Mouse (Mus musculus): ENCODE data around the gene Macrod2. TPM values are rescaled to one million over a fixed set of nuclear protein-coding genes. Genes with fewer than 3 reads are reported as not detected.

Macrod2 gene
- polyA plus RNA-seq, 1 experiment from 2014 or later = 34.2 TPM

DNA sequence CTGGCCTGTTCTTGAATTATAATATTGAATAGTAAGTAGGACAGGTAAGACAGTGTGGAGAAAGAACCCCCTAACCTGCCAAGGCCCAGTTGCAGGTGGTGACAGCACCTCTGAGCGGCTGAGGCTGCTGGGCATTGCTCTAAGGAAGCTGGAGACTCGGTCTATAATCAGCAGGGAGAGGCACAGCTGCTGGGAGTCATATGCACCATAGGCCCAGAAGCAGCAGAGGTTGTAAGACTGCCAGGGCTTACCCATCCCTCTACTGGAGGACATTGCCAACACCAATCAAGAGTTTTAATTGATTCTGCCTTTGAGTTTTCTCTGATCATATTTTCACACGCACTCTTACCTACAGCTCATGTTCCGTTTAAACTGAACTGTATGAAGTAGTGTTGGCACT is 869.5 kb downstream of the Macrod2 start:
- Histone ChIP-seq H3K4me1 (no peaks in the 10 kb centered on the region), H3K9me3 (no peaks in the 10 kb centered on the region), H3K4me3 (no peak overlapping the region), H3K27ac (no peak overlapping the region), H3K36me3 (replicated peaks) (no peaks in the 10 kb centered on the region), H3K27me3 (ENCODE audit: poor library complexity, severe bottlenecking) (no peaks in the 10 kb centered on the region)
- no peak for DNase-seq (ENCODE audit: extremely low spot score, low spot score)
- 85% methylated on average over 4 of the region's 4 CpGs for WGBS

- Histone ChIP-seq H3K9me3 (no peaks in the 10 kb centered on the region), H3K4me1 (peaks cover 3% of the 10 kb centered on the region; the same call in 1 of the 2 replicates), H3K4me3 (no peak overlapping the region), H3K27ac (no peak overlapping the region), H3K27me3 (ENCODE audit: poor library complexity, severe bottlenecking) (no peaks in the 10 kb centered on the region), H3K36me3 (replicated peaks) (no peaks in the 10 kb centered on the region)
- no peak for DNase-seq (ENCODE audit: extremely low spot score, low spot score)
Observed at GRCm38 (mm10) chr2:141266591-141266990, 871.5 kb downstream of the Macrod2 start.

DNA sequence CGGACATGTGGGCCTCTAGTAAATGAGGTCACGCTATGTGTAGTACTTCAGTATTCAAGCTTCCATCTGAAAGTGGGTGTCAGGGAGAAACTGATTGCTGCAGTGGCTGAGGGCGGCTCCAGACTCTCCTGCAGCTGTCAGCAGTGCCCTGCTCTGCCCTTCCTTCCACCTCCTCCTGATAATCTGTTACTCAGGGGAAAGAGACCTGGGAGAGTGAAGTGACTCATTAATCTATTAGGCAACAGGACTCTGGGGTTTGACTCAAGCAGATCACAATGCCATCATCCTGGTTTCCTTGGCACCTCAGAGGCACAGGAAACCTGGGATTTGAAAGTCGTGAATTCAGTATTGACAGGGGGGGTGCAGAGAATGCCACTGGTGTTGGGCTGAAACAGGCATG is 876.4 kb downstream of the Macrod2 start:
- Histone ChIP-seq H3K4me1 (peaks cover 8% of the 10 kb centered on the region; the same call in 1 of the 2 replicates), H3K4me3 (no peak overlapping the region), H3K27ac (peak overlapping the region; percentile 11; the same call in 1 of the 2 replicates), H3K36me3 (replicated peaks) (no peaks in the 10 kb centered on the region), H3K27me3 (ENCODE audit: poor library complexity, severe bottlenecking) (no peaks in the 10 kb centered on the region), H3K9me3 (no peaks in the 10 kb centered on the region)
- no peak for DNase-seq (ENCODE audit: extremely low spot score, low spot score)
- 72% methylated on average over 4 of the region's 4 CpGs for WGBS

GRCm38 (mm10) chr2:141272966-141273365 is 877.9 kb downstream of the Macrod2 start:
- H3K4me1 ChIP-seq = peaks cover 8% of the 10 kb centered on the region; the same call in 1 of the 2 replicates
- H3K4me3 ChIP-seq = no peak overlapping the region
- H3K27ac ChIP-seq = no peak overlapping the region
- H3K27me3 ChIP-seq (ENCODE audit: poor library complexity, severe bottlenecking) = no peaks in the 10 kb centered on the region
- H3K36me3 ChIP-seq (replicated peaks) = no peaks in the 10 kb centered on the region
- H3K9me3 ChIP-seq = no peaks in the 10 kb centered on the region
- WGBS = 69% methylated on average over 4 of the region's 4 CpGs
- no peak for DNase-seq (ENCODE audit: extremely low spot score, low spot score)

DNA sequence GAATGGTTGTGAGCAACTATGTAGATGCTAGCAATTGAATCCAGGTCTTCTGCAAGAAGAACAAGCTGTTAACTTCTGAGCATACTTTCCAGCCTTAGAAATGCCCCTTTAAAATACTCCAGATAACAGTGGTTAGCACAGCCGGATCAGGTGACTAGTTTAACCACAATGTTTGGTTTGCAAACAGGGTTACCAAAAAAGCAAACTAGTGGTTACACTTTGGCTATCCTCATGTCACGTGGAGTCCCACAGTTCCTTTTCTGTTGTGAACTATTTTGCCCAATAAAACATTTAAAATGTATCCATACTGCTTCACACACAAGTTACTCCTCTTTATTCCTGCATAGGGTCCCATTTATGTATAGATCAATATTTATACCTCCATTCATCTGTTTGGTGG is 879.2 kb downstream of the Macrod2 start:
- no peaks in the 10 kb centered on the region for H3K36me3 ChIP-seq (replicated peaks)
- 87% methylated on average over 2 of the region's 2 CpGs for WGBS
- H3K27ac ChIP-seq = no peak overlapping the region
- H3K4me1 ChIP-seq = peaks cover 14% of the 10 kb centered on the region; the same call in 1 of the 2 replicates
- no peaks in the 10 kb centered on the region for H3K9me3 ChIP-seq
- no peaks in the 10 kb centered on the region for H3K27me3 ChIP-seq (ENCODE audit: poor library complexity, severe bottlenecking)
- DNase-seq (ENCODE audit: extremely low spot score, low spot score) = no peak
- H3K4me3 ChIP-seq = no peak overlapping the region

DNA sequence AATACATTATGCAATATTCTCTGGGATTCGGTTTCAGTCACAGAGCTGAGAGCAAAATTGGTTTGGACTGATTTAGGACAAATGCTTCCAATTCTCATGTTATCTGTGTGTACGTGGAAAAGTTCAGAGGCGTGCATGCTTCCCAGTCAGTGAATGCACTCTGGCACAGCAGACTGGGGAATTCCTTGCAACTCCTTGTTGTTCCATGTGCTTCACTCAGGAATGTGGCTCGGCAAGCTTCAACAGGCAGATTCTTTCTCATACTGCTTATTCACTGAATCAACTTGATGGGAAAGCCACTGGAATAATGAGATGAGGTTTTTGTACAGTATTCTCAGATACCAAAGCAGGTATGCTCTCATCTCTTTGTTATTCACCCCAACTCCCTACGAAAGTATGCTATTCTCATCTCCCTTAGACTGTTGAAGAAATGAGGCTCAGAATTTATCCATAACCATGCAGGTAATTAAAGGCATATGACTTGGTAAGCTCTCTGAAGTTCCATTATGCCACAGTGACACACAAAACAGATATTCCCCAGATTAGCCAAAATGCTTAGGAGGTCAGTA is 884.1 kb downstream of the Macrod2 start:
- no peak for DNase-seq (ENCODE audit: extremely low spot score, low spot score)
- Histone ChIP-seq H3K36me3 (replicated peaks) (no peaks in the 10 kb centered on the region), H3K27ac (no peak overlapping the region), H3K4me3 (no peak overlapping the region), H3K9me3 (no peaks in the 10 kb centered on the region), H3K4me1 (peaks cover 9% of the 10 kb centered on the region; the same call in 1 of the 2 replicates), H3K27me3 (ENCODE audit: poor library complexity, severe bottlenecking) (no peaks in the 10 kb centered on the region)
- WGBS = 67% methylated on average over 5 of the region's 5 CpGs

- no peaks in the 10 kb centered on the region for H3K36me3 ChIP-seq (replicated peaks)
- no peak for DNase-seq (ENCODE audit: extremely low spot score, low spot score)
- no peak overlapping the region for H3K4me3 ChIP-seq
- WGBS = 96% methylated on average over 1 of the region's 1 CpGs
- H3K9me3 ChIP-seq = no peaks in the 10 kb centered on the region
- peaks cover 9% of the 10 kb centered on the region; the same call in 1 of the 2 replicates for H3K4me1 ChIP-seq
- H3K27me3 ChIP-seq (ENCODE audit: poor library complexity, severe bottlenecking) = no peaks in the 10 kb centered on the region
- H3K27ac ChIP-seq = no peak overlapping the region
Observed at GRCm38 (mm10) chr2:141280817-141281216, 885.7 kb downstream of the Macrod2 start.

- WGBS = 79% methylated on average over 7 of the region's 7 CpGs
- Histone ChIP-seq H3K9me3 (no peaks in the 10 kb centered on the region), H3K27ac (no peak overlapping the region), H3K27me3 (ENCODE audit: poor library complexity, severe bottlenecking) (no peaks in the 10 kb centered on the region; the same call in 1 of the 2 replicates), H3K36me3 (replicated peaks) (no peaks in the 10 kb centered on the region), H3K4me3 (no peak overlapping the region), H3K4me1 (peaks cover 18% of the 10 kb centered on the region)
- DNase-seq (ENCODE audit: extremely low spot score, low spot score) = no peak
Observed at GRCm38 (mm10) chr2:141286110-141286747, 891.1 kb downstream of the Macrod2 start.

DNA sequence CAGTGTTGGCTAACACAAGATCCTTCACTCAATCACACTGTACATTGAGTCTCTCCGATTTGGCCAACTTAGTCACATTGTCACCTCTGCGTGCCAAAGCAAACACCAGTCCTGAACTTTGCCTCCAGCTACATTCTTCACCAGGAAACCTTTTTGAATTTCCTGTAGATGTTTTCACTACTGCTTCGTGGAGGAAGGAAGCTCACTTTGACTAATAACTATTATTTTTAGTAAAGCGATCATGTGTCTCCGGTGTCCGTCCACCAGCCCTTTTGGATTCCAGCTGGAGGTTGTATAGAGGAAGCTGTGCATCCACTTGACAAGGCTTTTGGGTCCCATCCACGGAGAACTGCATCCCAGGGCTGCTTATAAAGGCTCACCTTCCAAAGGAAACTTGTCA is 893.4 kb downstream of the Macrod2 start:
- Histone ChIP-seq H3K36me3 (replicated peaks) (no peaks in the 10 kb centered on the region), H3K4me1 (peaks cover 25% of the 10 kb centered on the region), H3K9me3 (no peaks in the 10 kb centered on the region), H3K27ac (no peak overlapping the region), H3K4me3 (no peak overlapping the region), H3K27me3 (ENCODE audit: poor library complexity, severe bottlenecking) (no peaks in the 10 kb centered on the region; the same call in 1 of the 2 replicates)
- DNase-seq (ENCODE audit: extremely low spot score, low spot score) = no peak
- WGBS = 64% methylated on average over 7 of the region's 7 CpGs

DNA sequence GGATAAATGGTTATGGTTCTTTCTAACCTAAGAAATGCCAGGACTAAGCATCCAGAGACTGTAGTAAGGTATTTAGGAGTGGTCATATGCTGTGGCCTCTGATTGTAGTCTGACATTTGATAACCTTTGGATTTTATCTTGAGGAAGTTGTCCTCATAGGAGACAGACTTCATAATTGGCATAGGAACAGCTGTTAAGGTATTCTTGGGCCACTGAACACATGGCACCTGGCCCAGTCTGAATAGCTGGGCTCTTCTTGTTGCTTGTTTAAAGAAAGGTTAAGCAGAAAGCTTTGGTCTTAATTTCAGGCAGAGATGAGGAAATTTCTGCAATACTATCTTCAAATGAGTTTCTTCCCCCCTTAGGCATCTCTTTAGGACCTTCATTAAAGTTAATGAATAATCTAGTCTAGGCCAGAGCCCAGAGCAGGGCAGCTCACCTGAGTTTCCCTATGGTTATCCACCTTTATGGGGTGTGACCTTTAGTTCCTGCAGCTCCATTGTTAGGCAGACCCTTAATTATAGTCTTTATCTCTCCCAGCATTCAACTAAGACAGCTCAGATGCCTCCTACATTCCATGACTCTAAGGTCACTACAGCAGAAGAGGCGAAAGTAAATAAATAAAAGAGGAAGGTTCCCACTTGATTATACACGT is 894.1 kb downstream of the Macrod2 start:
- no peak for DNase-seq (ENCODE audit: extremely low spot score, low spot score)
- H3K27me3 ChIP-seq (ENCODE audit: poor library complexity, severe bottlenecking) = no peaks in the 10 kb centered on the region; the same call in 1 of the 2 replicates
- no peak overlapping the region for H3K4me3 ChIP-seq
- no peak overlapping the region for H3K27ac ChIP-seq
- H3K36me3 ChIP-seq (replicated peaks) = no peaks in the 10 kb centered on the region
- peaks cover 25% of the 10 kb centered on the region for H3K4me1 ChIP-seq
- 41% methylated on average over 2 of the region's 2 CpGs for WGBS
- no peaks in the 10 kb centered on the region for H3K9me3 ChIP-seq

DNA sequence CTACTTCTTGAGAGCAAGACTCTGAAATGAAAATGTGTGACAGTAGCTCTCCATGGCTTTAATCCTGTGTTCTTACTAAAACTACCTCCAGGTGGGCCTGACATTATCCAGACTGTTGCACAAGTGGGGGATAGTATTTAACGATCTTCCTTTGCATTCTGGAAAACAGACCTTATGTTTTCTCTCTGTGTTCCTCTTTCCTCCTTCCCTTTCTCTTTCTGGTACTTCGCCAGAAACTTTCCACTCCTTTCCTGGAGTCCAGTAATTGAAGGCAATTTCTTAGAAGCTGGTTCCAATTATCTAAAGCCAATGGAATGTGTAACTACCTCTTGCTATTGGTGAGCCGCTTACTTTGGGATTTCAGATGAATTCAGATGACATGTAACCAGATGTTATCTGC is 897.7 kb downstream of the Macrod2 start:
- WGBS = 41% methylated on average over 3 of the region's 3 CpGs
- no peaks in the 10 kb centered on the region for H3K9me3 ChIP-seq
- H3K4me1 ChIP-seq = peaks cover 26% of the 10 kb centered on the region
- no peak overlapping the region for H3K4me3 ChIP-seq
- H3K36me3 ChIP-seq (replicated peaks) = no peaks in the 10 kb centered on the region
- DNase-seq (ENCODE audit: extremely low spot score, low spot score) = no peak
- H3K27me3 ChIP-seq (ENCODE audit: poor library complexity, severe bottlenecking) = no peaks in the 10 kb centered on the region
- H3K27ac ChIP-seq = no peak overlapping the region

GRCm38 (mm10) chr2:141299168-141299567 is 904.1 kb downstream of the Macrod2 start:
- Histone ChIP-seq H3K27me3 (ENCODE audit: poor library complexity, severe bottlenecking) (no peaks in the 10 kb centered on the region), H3K4me3 (no peak overlapping the region), H3K4me1 (0 out of 2 replicates have a peak, but pooled peaks cover 11% of the 10 kb centered on the region), H3K27ac (no peak overlapping the region), H3K9me3 (no peaks in the 10 kb centered on the region), H3K36me3 (replicated peaks) (no peaks in the 10 kb centered on the region)
- DNase-seq (ENCODE audit: extremely low spot score, low spot score) = no peak
- 78% methylated on average over 6 of the region's 6 CpGs for WGBS

- no peak for DNase-seq (ENCODE audit: extremely low spot score, low spot score)
- H3K36me3 ChIP-seq (replicated peaks) = no peaks in the 10 kb centered on the region
- no peaks in the 10 kb centered on the region for H3K27me3 ChIP-seq (ENCODE audit: poor library complexity, severe bottlenecking)
- 95% methylated on average over 2 of the region's 2 CpGs for WGBS
- H3K9me3 ChIP-seq = no peaks in the 10 kb centered on the region
- H3K4me3 ChIP-seq = no peak overlapping the region
- 0 out of 2 replicates have a peak, but pooled peaks cover 11% of the 10 kb centered on the region for H3K4me1 ChIP-seq
- no peak overlapping the region for H3K27ac ChIP-seq
Observed at GRCm38 (mm10) chr2:141301030-141301429, 905.9 kb downstream of the Macrod2 start.
